Mouse (Mus musculus) mouse embryonic stem cell (cell line): ENCODE results near the gene Vwc2l.

Source experiments
- in situ Hi-C, 2 experiments: fragments of 300-500 bp; cut with MboI; formaldehyde crosslinking; loops; 1 replicate in 1 of 2; 3 replicates in 1 of 2; pipeline ENCODE4 v1.14.3; 2019 to 2020; ENCODE audit warnings: low sequenced_read_pairs in 2 of 2, low pct_unique_long_range_greater_than_20kb in 1 of 2, mixed read lengths in 1 of 2; ENCODE audit not compliant: unreplicated experiment in 1 of 2

Gene Vwc2l

DNA sequence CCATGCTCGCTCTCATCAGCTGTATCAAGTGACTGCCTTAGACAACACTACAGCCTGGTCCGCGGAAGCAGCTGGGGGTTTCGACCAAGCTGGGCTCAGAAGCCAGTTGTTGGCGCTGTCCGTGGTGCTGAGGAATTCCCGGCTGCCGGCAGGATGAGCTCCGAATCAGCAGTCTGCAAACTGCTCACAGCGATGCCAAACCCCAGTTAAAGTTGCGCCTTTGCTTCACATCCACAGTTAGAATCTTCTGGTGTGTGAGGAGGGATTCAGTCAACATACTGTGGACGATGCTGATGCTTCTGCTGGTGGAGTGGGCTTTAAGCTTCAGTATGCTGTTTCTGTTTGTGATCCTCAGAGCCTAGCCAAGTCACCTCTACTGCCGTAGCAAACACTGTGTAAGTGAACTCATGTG is at the start of gene Vwc2l:
TSS of gene Vwc2l (plus strand) at position 61 of the 412 bp plus-strand sequence.
- in situ Hi-C loops = no loop called here

DNA sequence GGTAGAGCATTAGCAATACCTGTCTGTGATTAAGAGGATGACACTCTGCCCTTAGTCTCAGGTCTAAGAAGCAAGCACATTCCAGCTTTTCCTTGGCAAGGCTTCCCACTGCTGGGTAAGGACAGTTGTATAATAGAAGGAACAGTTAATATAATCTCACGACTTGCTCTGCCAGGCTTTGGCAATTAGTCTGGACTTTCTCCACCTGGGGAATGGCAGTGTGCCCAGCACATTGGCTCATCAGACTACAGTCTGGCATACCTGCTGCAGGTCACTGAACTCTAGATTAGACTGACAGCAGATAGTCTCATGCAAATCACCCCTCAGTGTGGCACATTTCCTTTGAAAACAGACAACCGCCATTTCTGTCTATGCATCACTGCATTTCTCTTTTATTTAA is 33.0 kb upstream of the Vwc2l start:
- in situ Hi-C loops = no loop called here

DNA sequence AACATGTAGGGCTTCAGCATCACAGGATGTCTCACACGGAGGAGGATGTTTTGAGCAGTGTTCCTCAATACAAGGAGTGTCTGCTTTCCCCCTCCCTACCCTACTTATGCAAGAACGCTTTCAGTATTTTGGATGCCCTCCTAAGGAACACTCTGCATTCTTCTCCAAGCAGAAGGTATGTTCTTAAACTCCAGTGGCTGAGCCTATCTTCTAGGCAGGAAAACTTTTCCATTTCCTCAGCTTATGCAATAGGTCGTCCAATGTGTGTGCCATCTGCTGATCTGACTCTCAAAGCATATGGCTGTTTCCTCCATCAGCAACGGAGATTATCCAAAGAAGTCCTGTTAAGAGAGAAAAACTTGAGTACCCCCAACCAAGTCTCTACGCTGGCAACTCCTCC is 25.2 kb upstream of the Vwc2l start:
- in situ Hi-C loops = no loop called here

DNA sequence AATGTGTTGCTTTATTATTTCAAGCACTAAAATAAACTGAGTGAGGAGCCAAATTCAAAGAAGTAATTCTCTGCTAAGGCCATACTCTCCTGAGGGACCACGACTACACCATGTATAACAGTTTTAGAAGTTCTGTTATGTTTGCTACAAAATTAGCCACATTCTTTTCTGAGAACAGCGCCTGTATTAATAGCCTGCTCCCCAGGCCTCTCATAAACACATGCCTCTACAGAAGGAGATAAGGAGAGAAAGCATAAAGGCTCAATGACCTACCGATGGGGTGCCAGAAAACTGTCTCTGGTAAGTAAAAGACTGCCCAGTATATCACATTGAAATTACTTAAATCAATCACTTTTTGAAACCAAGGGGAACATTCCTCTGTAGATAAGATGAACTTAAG is 21.6 kb upstream of the Vwc2l start:
- in situ Hi-C loops = no loop called here

DNA sequence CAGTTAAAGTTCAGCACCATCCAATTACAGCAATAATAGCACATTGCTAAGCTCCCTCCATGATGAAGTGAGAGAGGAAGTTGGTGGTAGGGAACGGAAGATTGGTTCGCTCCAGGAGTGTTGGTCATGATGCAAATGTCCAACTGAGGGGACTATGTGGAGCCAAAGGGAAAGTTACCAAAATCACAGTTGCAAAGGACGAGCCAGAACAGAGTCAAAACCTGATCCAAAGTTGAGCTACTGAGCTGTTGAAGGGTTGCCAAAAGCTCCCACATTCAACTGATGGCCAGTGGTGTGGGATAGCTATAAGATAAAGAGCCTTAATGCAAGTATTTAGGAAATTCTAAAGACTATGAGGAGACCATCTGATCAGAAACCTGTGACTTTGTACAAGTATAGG is 19.7 kb upstream of the Vwc2l start:
- in situ Hi-C loops = no loop called here

- in situ Hi-C loops = no loop called here
These were observed 470 bp upstream of the Vwc2l start for GRCm38 (mm10) chr1:70725045-70725444.

DNA sequence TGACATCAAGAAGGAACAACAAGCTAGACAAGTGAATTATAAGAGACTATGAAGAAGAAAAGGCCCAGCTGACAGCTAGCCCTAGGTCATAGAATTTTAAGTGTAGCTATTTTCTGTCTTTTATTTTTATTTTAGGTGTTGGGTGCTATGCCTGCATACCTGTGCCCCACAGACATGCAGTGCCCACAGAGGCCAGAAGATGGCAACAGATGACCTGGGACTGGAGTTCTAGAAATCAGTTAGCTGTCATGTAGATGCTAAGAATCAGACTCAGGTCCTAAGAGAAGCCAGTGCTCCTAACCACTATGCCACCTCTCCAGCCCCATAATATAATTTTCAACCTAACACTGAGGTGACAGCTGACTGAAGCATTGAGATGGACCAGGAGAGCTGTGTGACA is 61.6 kb downstream of the Vwc2l start:
- in situ Hi-C loops = loop anchor here in 1 of 2 experiments (25.0 kb wide), 1 partner anchor 725 kb away; no protein-coding TSS in a partner anchor

- in situ Hi-C loops = loop anchor here in 1 of 2 experiments (25.0 kb wide), 1 partner anchor 721 kb away; no protein-coding TSS in a partner anchor
These were observed 66.1 kb downstream of the Vwc2l start for GRCm38 (mm10) chr1:70791636-70792035.

- in situ Hi-C loops = loop anchor here in 1 of 2 experiments (25.0 kb wide), 1 partner anchor 717 kb away; no protein-coding TSS in a partner anchor
These were observed 69.6 kb downstream of the Vwc2l start for GRCm38 (mm10) chr1:70795094-70795493.

DNA sequence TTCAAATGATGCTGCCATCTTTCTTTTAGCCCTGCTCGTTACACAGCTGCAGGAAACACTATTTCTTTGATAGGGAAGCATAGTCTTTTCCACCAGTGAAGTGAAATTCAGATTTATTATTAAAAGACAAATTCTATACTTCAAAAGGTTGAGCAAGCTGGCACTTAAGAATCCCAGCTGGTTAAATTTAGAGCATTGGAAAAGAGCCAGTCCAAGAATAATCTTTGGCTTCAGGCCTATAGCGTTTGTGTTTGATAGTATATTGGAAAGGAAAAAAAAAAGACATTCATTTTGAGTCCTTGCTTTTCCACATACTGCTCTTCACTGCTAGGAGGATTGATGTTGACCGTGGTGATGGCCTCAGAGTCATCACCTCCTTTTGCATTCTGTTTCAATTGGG is 77.9 kb downstream of the Vwc2l start:
- in situ Hi-C loops = no loop called here

DNA sequence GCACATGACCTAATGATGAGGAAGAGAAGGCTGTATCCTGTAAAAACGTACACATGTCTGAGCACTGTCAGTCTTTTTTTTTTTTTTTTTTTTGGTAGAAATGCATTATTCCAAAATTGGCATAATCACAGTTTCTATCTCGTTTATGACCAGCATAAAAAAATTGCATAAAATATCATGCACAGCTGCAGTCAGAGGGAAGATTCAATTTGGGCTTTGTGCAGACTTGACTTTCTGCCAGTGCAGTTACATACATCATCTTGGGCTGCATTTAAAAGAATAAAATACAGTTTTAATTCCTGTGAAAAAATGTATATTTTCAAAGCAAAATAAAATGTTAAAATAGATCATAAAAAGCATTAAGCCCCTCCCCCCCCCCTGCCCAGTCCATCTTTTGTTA is 97.6 kb downstream of the Vwc2l start:
- in situ Hi-C loops = no loop called here

GRCm38 (mm10) chr1:70833262-70833661 is 107.7 kb downstream of the Vwc2l start:
- in situ Hi-C loops = no loop called here

DNA sequence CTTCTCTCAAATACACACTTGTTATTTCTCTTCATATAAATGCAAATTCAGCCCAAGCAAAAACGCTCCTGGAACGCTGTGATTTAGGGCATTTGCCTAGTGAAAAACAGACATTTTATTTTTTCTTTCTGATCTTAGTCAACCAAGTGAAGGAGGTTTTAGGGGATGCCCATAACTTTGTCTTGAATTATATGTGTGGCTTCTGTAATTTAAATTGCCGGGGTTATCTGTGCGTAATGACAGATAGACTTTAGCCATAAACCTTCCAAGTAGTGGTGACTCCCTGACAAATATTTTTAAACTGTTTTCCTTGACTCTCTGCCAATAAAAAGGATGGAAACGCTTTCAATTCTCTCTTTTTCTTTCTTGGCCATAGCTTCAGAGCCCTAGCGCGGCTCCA is 116.7 kb downstream of the Vwc2l start:
- in situ Hi-C loops = no loop called here

GRCm38 (mm10) chr1:70845276-70845675 is 119.8 kb downstream of the Vwc2l start:
- in situ Hi-C loops = no loop called here

DNA sequence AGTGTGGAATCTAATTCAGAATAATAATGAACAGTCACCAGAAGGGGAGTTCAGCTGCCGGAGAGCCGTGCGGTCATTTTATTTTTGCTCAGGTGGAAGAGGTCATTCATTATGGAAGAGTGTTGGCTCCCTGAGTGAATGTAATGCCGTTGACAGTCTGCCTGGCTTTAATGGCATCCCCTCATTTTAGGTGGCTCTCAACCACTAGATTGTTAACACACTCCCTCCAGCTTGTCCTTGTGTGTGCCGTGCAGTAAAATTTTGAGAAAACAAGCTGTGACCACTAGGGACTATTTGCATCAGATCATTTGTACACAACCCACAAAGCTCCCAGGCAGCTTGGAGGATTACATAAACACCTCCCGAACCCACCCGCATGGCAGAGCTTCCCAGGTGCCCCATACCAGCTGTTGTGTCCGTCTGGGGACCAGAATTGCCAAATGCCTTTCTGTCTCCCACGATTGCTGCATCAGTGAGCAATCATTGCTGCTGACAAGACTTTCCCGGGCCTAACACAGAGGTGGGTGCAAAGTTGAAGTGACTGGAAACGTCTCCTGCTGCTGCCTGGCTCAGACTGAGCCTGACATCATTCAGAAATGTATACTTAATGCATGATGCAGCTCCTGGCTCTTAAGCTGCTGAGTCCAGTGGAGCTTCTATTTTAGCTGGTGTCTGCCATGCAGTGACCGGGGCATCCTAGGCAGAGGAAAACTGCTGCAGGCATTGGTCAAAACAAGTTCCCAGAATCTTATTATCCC is 126.3 kb downstream of the Vwc2l start:
- in situ Hi-C loops = no loop called here

- in situ Hi-C loops = no loop called here
These were observed 127.9 kb downstream of the Vwc2l start for GRCm38 (mm10) chr1:70853446-70853845.

GRCm38 (mm10) chr1:70855912-70856311 is 130.4 kb downstream of the Vwc2l start:
- in situ Hi-C loops = no loop called here

DNA sequence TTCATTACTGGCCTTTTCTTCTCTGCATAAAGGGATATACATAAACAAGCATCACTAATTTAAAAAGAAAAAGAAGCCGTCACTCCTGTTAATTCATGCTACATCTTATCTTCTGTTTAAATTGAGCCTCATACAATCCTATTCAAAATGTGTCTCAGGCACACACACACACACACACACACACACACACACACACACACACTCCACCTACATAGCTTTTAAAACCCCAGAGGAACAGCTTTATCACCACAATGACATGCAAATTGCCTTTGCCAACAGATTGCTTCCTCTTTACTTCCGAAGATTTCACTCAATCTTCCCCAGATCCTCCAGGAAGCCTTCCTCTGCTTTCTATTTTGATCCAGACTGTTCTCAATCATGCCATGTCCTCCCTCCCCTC is 136.2 kb downstream of the Vwc2l start:
- in situ Hi-C loops = no loop called here

DNA sequence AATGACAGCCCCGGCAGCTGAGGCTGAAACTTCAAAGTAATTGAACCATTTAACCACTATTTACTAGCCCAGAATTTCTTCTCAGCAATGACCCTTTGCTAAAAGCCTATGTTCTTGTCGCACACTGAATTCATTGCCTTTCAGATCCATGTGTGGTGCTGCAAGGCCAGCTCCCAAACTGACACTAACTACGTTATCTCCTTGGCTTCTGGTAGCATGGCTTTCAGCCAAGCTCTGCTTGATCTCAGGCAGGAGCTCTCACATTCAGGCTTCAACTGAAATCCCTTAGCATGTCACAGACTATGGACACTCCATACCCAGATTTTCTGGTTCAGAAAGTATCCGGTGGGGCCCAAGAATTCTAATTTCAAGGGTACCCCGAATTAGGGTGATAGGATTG is 140.6 kb downstream of the Vwc2l start:
- in situ Hi-C loops = no loop called here

GRCm38 (mm10) chr1:70880496-70880895 is 155.0 kb downstream of the Vwc2l start:
- in situ Hi-C loops = no loop called here
